Mouse (Mus musculus): ENCODE data around the gene Dusp12.

GRCm38 (mm10) chr1:170850637-170851624 is 34.4 kb downstream of the Dusp12 start:
- TF ChIP-seq CTCF (IDR thresholded peaks at IDR 0.05; ENCODE audit: borderline replicate concordance, extremely low read depth, insufficient read depth, insufficient read length) (no peak), POLR2A (IDR thresholded peaks at IDR 0.05; ENCODE audit: borderline replicate concordance, extremely low read depth, insufficient read depth, insufficient read length, poor library complexity, severe bottlenecking) (no peak)
